Mouse (Mus musculus): ENCODE results near the gene Lrrc66. TPM values are rescaled to one million over a fixed set of nuclear protein-coding genes. Genes with fewer than 3 reads are reported as not detected.

Lrrc66 gene
- polyA plus RNA-seq, 1 experiment: not detected

- no peak overlapping the region for H3K27ac ChIP-seq (ENCODE audit: insufficient read depth, low read length)
- no peak for TF ChIP-seq CTCF (IDR thresholded peaks at IDR 0.05; ENCODE audit: borderline replicate concordance, insufficient read depth, low read length)
- no peaks in the 10 kb centered on the region for H3K4me1 ChIP-seq (ENCODE audit: control insufficient read depth, insufficient read depth, low read length)
- no peak overlapping the region for H3K4me3 ChIP-seq (ENCODE audit: insufficient read depth, low read length)
Observed at GRCm38 (mm10) chr5:73571395-73572156, 60.8 kb downstream of the Lrrc66 start.

- TF ChIP-seq POLR2A (IDR thresholded peaks at IDR 0.05; ENCODE audit: low read depth, low read length): no peak
- no peak for TF ChIP-seq CTCF (IDR thresholded peaks at IDR 0.05; ENCODE audit: borderline replicate concordance, insufficient read depth, low read length)
- Histone ChIP-seq H3K27ac (ENCODE audit: insufficient read depth, low read length) (no peak overlapping the region), H3K4me1 (ENCODE audit: control insufficient read depth, insufficient read depth, low read length) (no peaks in the 10 kb centered on the region), H3K4me3 (ENCODE audit: insufficient read depth, low read length) (no peak overlapping the region)
Observed at GRCm38 (mm10) chr5:73569181-73569580, 63.1 kb downstream of the Lrrc66 start.

- TF ChIP-seq POLR2A (IDR thresholded peaks at IDR 0.05; ENCODE audit: low read depth, low read length): no peak
- no peak for TF ChIP-seq CTCF (IDR thresholded peaks at IDR 0.05; ENCODE audit: borderline replicate concordance, insufficient read depth, low read length)
- no peaks in the 10 kb centered on the region for H3K4me1 ChIP-seq (ENCODE audit: control insufficient read depth, insufficient read depth, low read length)
- H3K27ac ChIP-seq (ENCODE audit: insufficient read depth, low read length): no peak overlapping the region
- H3K4me3 ChIP-seq (ENCODE audit: insufficient read depth, low read length): no peak overlapping the region
Observed at GRCm38 (mm10) chr5:73566892-73567291, 65.4 kb downstream of the Lrrc66 start.

- Histone ChIP-seq H3K4me3 (ENCODE audit: insufficient read depth, low read length) (no peak overlapping the region), H3K27ac (ENCODE audit: insufficient read depth, low read length) (no peak overlapping the region), H3K4me1 (ENCODE audit: control insufficient read depth, insufficient read depth, low read length) (no peaks in the 10 kb centered on the region)
- TF ChIP-seq POLR2A (IDR thresholded peaks at IDR 0.05; ENCODE audit: low read depth, low read length): no peak
Observed at GRCm38 (mm10) chr5:73566119-73566518, 66.2 kb downstream of the Lrrc66 start.

GRCm38 (mm10) chr5:73564038-73564437, 68.3 kb downstream of the Lrrc66 start:
- H3K4me3 ChIP-seq (ENCODE audit: insufficient read depth, low read length): no peak overlapping the region
- TF ChIP-seq CTCF (IDR thresholded peaks at IDR 0.05; ENCODE audit: borderline replicate concordance, insufficient read depth, low read length) (no peak), POLR2A (IDR thresholded peaks at IDR 0.05; ENCODE audit: low read depth, low read length) (no peak)
- H3K27ac ChIP-seq (ENCODE audit: insufficient read depth, low read length): no peak overlapping the region
- H3K4me1 ChIP-seq (ENCODE audit: control insufficient read depth, insufficient read depth, low read length): no peaks in the 10 kb centered on the region

GRCm38 (mm10) chr5:73558756-73559155, 73.6 kb downstream of the Lrrc66 start:
- no peak for TF ChIP-seq CTCF (IDR thresholded peaks at IDR 0.05; ENCODE audit: borderline replicate concordance, insufficient read depth, low read length)
- TF ChIP-seq POLR2A (IDR thresholded peaks at IDR 0.05; ENCODE audit: low read depth, low read length): no peak
- Histone ChIP-seq H3K4me1 (ENCODE audit: control insufficient read depth, insufficient read depth, low read length) (no peaks in the 10 kb centered on the region), H3K27ac (ENCODE audit: insufficient read depth, low read length) (no peak overlapping the region), H3K4me3 (ENCODE audit: insufficient read depth, low read length) (no peak overlapping the region)

GRCm38 (mm10) chr5:73556733-73557425, 75.4 kb downstream of the Lrrc66 start:
- no peaks in the 10 kb centered on the region for H3K4me1 ChIP-seq (ENCODE audit: control insufficient read depth, insufficient read depth, low read length)
- no peak overlapping the region for H3K4me3 ChIP-seq (ENCODE audit: insufficient read depth, low read length)
- H3K27ac ChIP-seq (ENCODE audit: insufficient read depth, low read length): no peak overlapping the region
- TF ChIP-seq POLR2A (IDR thresholded peaks at IDR 0.05; ENCODE audit: low read depth, low read length) (no peak), CTCF (IDR thresholded peaks at IDR 0.05; ENCODE audit: borderline replicate concordance, insufficient read depth, low read length) (no peak)

Other genes starting within 250 kb of the Lrrc66 start
- gene Cwh43, start 226.5 kb downstream of the Lrrc66 start, polyA plus RNA-seq (2011; ENCODE audit: insufficient read length, low read depth, missing spikeins): not detected in 2 replicates
- gene Dcun1d4, start 151.5 kb downstream of the Lrrc66 start, polyA plus RNA-seq (2011; ENCODE audit: insufficient read length, low read depth, missing spikeins): 27.9 and 36.4 TPM in 2 replicates
- 21.4 and 31.6 TPM in 2 replicates for gene Sgcb, start 15.3 kb upstream of the Lrrc66 start, polyA plus RNA-seq (2011; ENCODE audit: insufficient read length, low read depth, missing spikeins)
- 0.25 and 0.97 TPM in 2 replicates for gene Spata18, start 18.9 kb upstream of the Lrrc66 start, polyA plus RNA-seq (2011; ENCODE audit: insufficient read length, low read depth, missing spikeins)